Mouse (Mus musculus): ENCODE measurements around the gene Pik3r6.

DNA sequence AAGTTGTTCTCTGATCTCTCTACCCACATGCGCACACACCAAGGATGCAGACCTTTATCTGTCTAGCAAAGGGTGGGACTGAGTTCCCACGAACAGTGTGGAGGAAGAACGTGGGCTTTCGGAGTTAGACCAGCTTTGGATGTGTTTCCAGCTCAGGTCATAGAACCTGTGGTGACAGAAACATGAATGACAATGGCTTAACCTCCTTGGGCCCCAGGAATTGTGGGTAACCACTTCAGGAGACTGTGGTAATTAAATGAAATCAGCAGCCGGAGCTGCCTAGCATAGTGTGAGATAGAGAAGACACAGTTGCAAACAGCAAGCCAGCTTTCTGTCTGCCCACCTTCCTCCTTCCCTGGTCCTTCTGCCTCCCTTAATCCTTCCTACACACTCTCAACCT, 38.6 kb upstream of the Pik3r6 start:
- no peak for TF ChIP-seq CTCF (IDR thresholded peaks at IDR 0.05; ENCODE audit: extremely low read depth, insufficient read depth, insufficient read length, insufficient replicate concordance)
- TF ChIP-seq POLR2A (IDR thresholded peaks at IDR 0.05; ENCODE audit: low read depth, low read length) = no peak
